Mouse (Mus musculus) MEL (cell line): ENCODE measurements around the gene Copg2. TPM values are rescaled to one million over a fixed set of nuclear protein-coding genes. Genes with fewer than 3 reads are reported as not detected.

Experiments used
- DNase-seq: peaks from one replicate; pipeline ENCODE4 v3.0.0; 2011; ENCODE audit warnings: low read depth, low spot score
- H3K27ac ChIP-seq: 2 replicates; pipeline ENCODE4 v1.5.1; 2012; ENCODE audit warnings: low read depth, mild to moderate bottlenecking, control low read depth, low read length, moderate library complexity; ENCODE audit not compliant: control insufficient read depth
- H3K27me3 ChIP-seq, 2 experiments: fragments of 150-350 bp in 1 of 2; sonication (generic) in 1 of 2; 2 replicates each; pipeline ENCODE4 v1.6.1; 2012; ENCODE audit warnings: low read length in 2 of 2, mild to moderate bottlenecking in 2 of 2, improper control_type of control experiment in 1 of 2, moderate library complexity in 1 of 2; ENCODE audit not compliant: insufficient read depth in 2 of 2, control insufficient read depth in 1 of 2
- H3K36me3 ChIP-seq, 2 experiments: 2 replicates each; pipeline ENCODE4 v1.6.1; 2012 to 2014; ENCODE audit warnings: low read length in 2 of 2, improper control_type of control experiment in 1 of 2, inconsistent platforms in 1 of 2, mild to moderate bottlenecking in 1 of 2; ENCODE audit not compliant: insufficient read depth in 2 of 2, control insufficient read depth in 1 of 2
- H3K4me1 ChIP-seq, 2 experiments: fragments of 150-350 bp in 1 of 2; sonication (generic) in 1 of 2; 2 replicates each; pipeline ENCODE4 v1.6.1; 2012; ENCODE audit warnings: low read length in 2 of 2, improper control_type of control experiment in 1 of 2, mild to moderate bottlenecking in 1 of 2; ENCODE audit not compliant: insufficient read depth in 2 of 2, control insufficient read depth in 1 of 2
- H3K4me3 ChIP-seq, 2 experiments: fragments of 150-350 bp in 1 of 2; sonication (generic) in 1 of 2; 2 replicates each; pipeline ENCODE4 v1.5.1; 2012; ENCODE audit warnings: low read depth in 2 of 2, low read length in 2 of 2, mild to moderate bottlenecking in 2 of 2, moderate library complexity in 2 of 2, control low read depth in 1 of 2, improper control_type of control experiment in 1 of 2; ENCODE audit not compliant: control insufficient read depth in 1 of 2, insufficient read depth in 1 of 2
- H3K79me2 ChIP-seq: 2 replicates; pipeline ENCODE4 v1.6.1; 2012; ENCODE audit warnings: mild to moderate bottlenecking, low read length, moderate library complexity; ENCODE audit not compliant: control insufficient read depth, poor library complexity, insufficient read depth
- H3K9ac ChIP-seq: 2 replicates; pipeline ENCODE4 v1.6.1; 2012; ENCODE audit warnings: low read depth, mild to moderate bottlenecking, control low read depth, low read length, moderate library complexity; ENCODE audit not compliant: control insufficient read depth, poor library complexity, severe bottlenecking
- H3K9me3 ChIP-seq: fragments of 150-350 bp; sonication (generic); replicated peaks from 2 replicates; pipeline ENCODE4 v1.6.1; 2012; ENCODE audit warnings: mild to moderate bottlenecking, low read length, improper control_type of control experiment, moderate library complexity; ENCODE audit not compliant: insufficient read depth
- BHLHE40 ChIP-seq: IDR thresholded peaks from 2 replicates; pipeline ENCODE4 v1.6.1; 2012; ENCODE audit warnings: low read depth, mild to moderate bottlenecking, inconsistent platforms, low read length, improper control_type of control experiment, borderline replicate concordance
- CHD1 ChIP-seq: IDR thresholded peaks from 2 replicates; pipeline ENCODE4 v1.6.1; 2012; ENCODE audit warnings: low read depth, mild to moderate bottlenecking, inconsistent platforms, low read length, improper control_type of control experiment
- CHD2 ChIP-seq: IDR thresholded peaks from 2 replicates; pipeline ENCODE4 v1.6.1; 2011; ENCODE audit warnings: low read length, improper control_type of control experiment
- CTCF ChIP-seq, 3 experiments: IDR thresholded peaks in 2 of 3; conservative IDR thresholded peaks in 1 of 3; 2 replicates each; pipeline ENCODE4 v1.5.1; 2011 to 2012; ENCODE audit warnings: low read length in 3 of 3, low read depth in 2 of 3, mild to moderate bottlenecking in 2 of 3, improper control_type of control experiment in 1 of 3, inconsistent platforms in 1 of 3, mixed read lengths in 1 of 3, moderate library complexity in 1 of 3; ENCODE audit not compliant: control insufficient read depth in 1 of 3, insufficient read depth in 1 of 3, poor library complexity in 1 of 3, severe bottlenecking in 1 of 3
- ELF1 ChIP-seq: IDR thresholded peaks from 2 replicates; pipeline ENCODE4 v1.6.1; 2014; ENCODE audit warnings: low read depth, mild to moderate bottlenecking, inconsistent platforms, low read length, improper control_type of control experiment, moderate library complexity
- EP300 ChIP-seq, 2 experiments: IDR thresholded peaks; 2 replicates each; pipeline ENCODE4 v1.6.1; 2011; ENCODE audit warnings: improper control_type of control experiment in 2 of 2, low read length in 2 of 2, low read depth in 1 of 2, mild to moderate bottlenecking in 1 of 2
- ETS1 ChIP-seq: IDR thresholded peaks from 2 replicates; pipeline ENCODE4 v1.6.1; 2012; ENCODE audit warnings: low read depth, mild to moderate bottlenecking, inconsistent platforms, low read length, improper control_type of control experiment, moderate library complexity
- GABPA ChIP-seq: IDR thresholded peaks from 2 replicates; pipeline ENCODE4 v1.6.1; 2012; ENCODE audit warnings: low read depth, mild to moderate bottlenecking, inconsistent platforms, low read length, improper control_type of control experiment, moderate library complexity
- JUND ChIP-seq: IDR thresholded peaks from 2 replicates; pipeline ENCODE4 v1.6.1; 2011; ENCODE audit warnings: low read depth, mild to moderate bottlenecking, improper control_type of control experiment, low read length
- KAT2A ChIP-seq: conservative IDR thresholded peaks from 2 replicates; pipeline ENCODE4 v1.6.1; 2012; ENCODE audit warnings: low read depth, low read length, improper control_type of control experiment, inconsistent platforms
- MAFK ChIP-seq: IDR thresholded peaks from 2 replicates; pipeline ENCODE4 v1.6.1; 2011; ENCODE audit warnings: low read depth, mild to moderate bottlenecking, low read length, improper control_type of control experiment, borderline replicate concordance
- MAX ChIP-seq: IDR thresholded peaks from 2 replicates; pipeline ENCODE4 v1.6.1; 2011; ENCODE audit warnings: low read length, improper control_type of control experiment
- MEF2A ChIP-seq: IDR thresholded peaks from 2 replicates; pipeline ENCODE4 v1.6.1; 2014; ENCODE audit warnings: low read depth, mild to moderate bottlenecking, inconsistent platforms, low read length, improper control_type of control experiment; ENCODE audit not compliant: poor library complexity, insufficient replicate concordance, severe bottlenecking; ENCODE audit errors: extremely low read depth
- MXI1 ChIP-seq: IDR thresholded peaks from 2 replicates; pipeline ENCODE4 v1.6.1; 2011; ENCODE audit warnings: mild to moderate bottlenecking, low read depth, low read length, improper control_type of control experiment
- MYC ChIP-seq: IDR thresholded peaks from 2 replicates; pipeline ENCODE4 v1.6.1; 2011; ENCODE audit warnings: low read depth, mild to moderate bottlenecking, low read length, improper control_type of control experiment, moderate library complexity
- NELFE ChIP-seq: IDR thresholded peaks from 2 replicates; pipeline ENCODE4 v1.6.1; 2011; ENCODE audit warnings: low read depth, low read length, improper control_type of control experiment
- POLR2A ChIP-seq, 2 experiments: IDR thresholded peaks; 2 replicates each; pipeline ENCODE4 v1.6.1; 2011 to 2012; ENCODE audit warnings: low read length in 2 of 2, mild to moderate bottlenecking in 2 of 2, control low read depth in 1 of 2, improper control_type of control experiment in 1 of 2, low read depth in 1 of 2, moderate library complexity in 1 of 2; ENCODE audit not compliant: control insufficient read depth in 1 of 2, insufficient read depth in 1 of 2, poor library complexity in 1 of 2
- POLR2AphosphoS2 ChIP-seq: IDR thresholded peaks from 2 replicates; pipeline ENCODE4 v1.6.1; 2011; ENCODE audit warnings: low read length, improper control_type of control experiment
- POLR2AphosphoS5 ChIP-seq: IDR thresholded peaks from 2 replicates; pipeline ENCODE4 v1.6.1; 2012; ENCODE audit warnings: low read depth, borderline replicate concordance, mild to moderate bottlenecking, inconsistent platforms, low read length, moderate library complexity, mixed read lengths
- RAD21 ChIP-seq: IDR thresholded peaks from 2 replicates; pipeline ENCODE4 v1.6.1; 2011; ENCODE audit warnings: mild to moderate bottlenecking, low read depth, low read length, improper control_type of control experiment
- RCOR1 ChIP-seq: IDR thresholded peaks from 2 replicates; pipeline ENCODE4 v1.6.1; 2012; ENCODE audit warnings: low read depth, mild to moderate bottlenecking, inconsistent platforms, low read length, improper control_type of control experiment
- SMC3 ChIP-seq: IDR thresholded peaks from 2 replicates; pipeline ENCODE4 v1.6.1; 2011; ENCODE audit warnings: low read depth, low read length, improper control_type of control experiment
- TBP ChIP-seq: IDR thresholded peaks from 2 replicates; pipeline ENCODE4 v1.8.0; 2011; ENCODE audit warnings: low read depth, low read length, improper control_type of control experiment
- TCF12 ChIP-seq: IDR thresholded peaks from 2 replicates; pipeline ENCODE4 v1.6.1; 2014; ENCODE audit warnings: low read depth, mild to moderate bottlenecking, inconsistent platforms, low read length, improper control_type of control experiment, moderate library complexity
- USF2 ChIP-seq, 2 experiments: IDR thresholded peaks; 2 replicates each; pipeline ENCODE4 v1.6.1; 2011 to 2012; ENCODE audit warnings: improper control_type of control experiment in 2 of 2, low read length in 2 of 2, borderline replicate concordance in 1 of 2, inconsistent platforms in 1 of 2, low read depth in 1 of 2, mild to moderate bottlenecking in 1 of 2; ENCODE audit not compliant: insufficient read depth in 1 of 2
- ZMIZ1 ChIP-seq: IDR thresholded peaks from 2 replicates; pipeline ENCODE4 v1.6.1; 2012; ENCODE audit warnings: low read depth, mild to moderate bottlenecking, inconsistent platforms, low read length, improper control_type of control experiment, moderate library complexity
- ZNF384 ChIP-seq: IDR thresholded peaks from 2 replicates; pipeline ENCODE4 v1.6.1; 2012; ENCODE audit warnings: low read depth, mild to moderate bottlenecking, inconsistent platforms, low read length, improper control_type of control experiment
- polyA plus RNA-seq, 2 experiments: library from polyadenylated mRNA; stranded (reverse) in 1 of 2; unstranded in 1 of 2; fragments of >175 nt in 1 of 2; fragments of >200 nt in 1 of 2; gene quantifications; 2 replicates each; pipeline versions ENCODE4 v1.2.1 to v1.2.4; 2012; ENCODE audit warnings: low replicate concordance in 2 of 2, low read depth in 1 of 2; ENCODE audit not compliant: insufficient read length in 2 of 2, insufficient read depth in 1 of 2, missing spikeins in 1 of 2
- total RNA-seq: library from RNA; depleted of rRNA; stranded (reverse); fragments of 300-350 nt; gene quantifications from 2 replicates; pipeline ENCODE4 v1.2.3, GENCODE M21; 2012

The Copg2 gene
- total and polyA plus RNA-seq, 3 experiments, result 14.8 to 20.3 TPM; not detected in 1

DNA sequence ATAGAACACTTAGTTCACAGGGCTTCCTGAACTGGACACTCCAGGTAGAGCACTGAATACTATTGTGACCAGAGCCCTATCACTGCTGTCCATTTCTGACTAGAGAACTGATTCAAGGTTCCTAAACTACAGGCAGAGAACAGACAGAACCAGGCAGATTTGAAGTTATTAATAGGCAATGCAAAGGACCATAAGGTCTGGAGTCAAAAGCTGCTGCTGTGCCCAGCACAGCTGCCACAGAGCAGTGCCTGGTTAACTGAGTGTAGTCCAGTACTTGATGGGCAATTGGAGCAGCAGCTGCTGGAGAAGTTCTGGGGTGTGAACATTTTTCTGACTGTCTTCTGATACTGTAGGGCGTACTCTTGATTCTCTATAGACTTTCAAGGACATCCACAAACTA, 30.1 kb downstream of the Copg2 start:
- no peak for TF ChIP-seq POLR2AphosphoS5
- TF ChIP-seq CTCF (IDR thresholded peaks at IDR 0.05 in 2 of 3, conservative IDR thresholded peaks at IDR 0.05 in 1 of 3; ENCODE audit: control insufficient read depth in 1 of 3, insufficient read depth in 1 of 3, low read depth in 2 of 3, low read length in 3 of 3, poor library complexity in 1 of 3, severe bottlenecking in 1 of 3), result no peak
- TF ChIP-seq RAD21, result no peak
- no peak for TF ChIP-seq GABPA
- TF ChIP-seq CHD1, result no peak
- TF ChIP-seq USF2 (IDR thresholded peaks at IDR 0.05; ENCODE audit: borderline replicate concordance in 1 of 2, insufficient read depth in 1 of 2, low read depth in 1 of 2, low read length in 2 of 2), result no peak
- TF ChIP-seq JUND, result no peak
- no peak for TF ChIP-seq POLR2A (IDR thresholded peaks at IDR 0.05; ENCODE audit: control insufficient read depth in 1 of 2, insufficient read depth in 1 of 2, low read depth in 1 of 2, low read length in 2 of 2, poor library complexity in 1 of 2)
- TF ChIP-seq MAFK, result no peak
- no peak for TF ChIP-seq ZNF384
- TF ChIP-seq ETS1, result no peak
- TF ChIP-seq TCF12, result no peak
- TF ChIP-seq CHD2, result no peak
- no peak for TF ChIP-seq EP300 (IDR thresholded peaks at IDR 0.05; ENCODE audit: low read depth in 1 of 2, low read length in 2 of 2)
- no peak for TF ChIP-seq KAT2A
- TF ChIP-seq MEF2A, result no peak
- TF ChIP-seq RCOR1, result no peak
- no peak for TF ChIP-seq SMC3
- TF ChIP-seq, all 39 proteins: peak for 0
- Histone ChIP-seq H3K79me2 (no peaks in the 10 kb centered on the region), H3K9ac (no peak overlapping the region), H3K4me1 (no peaks in the 10 kb centered on the region), H3K36me3 (no peaks in the 10 kb centered on the region), H3K4me3 (no peak overlapping the region), H3K9me3 (no peaks in the 10 kb centered on the region), H3K27ac (no peak overlapping the region), H3K27me3 (no peaks in the 10 kb centered on the region)
- no peak for DNase-seq

DNA sequence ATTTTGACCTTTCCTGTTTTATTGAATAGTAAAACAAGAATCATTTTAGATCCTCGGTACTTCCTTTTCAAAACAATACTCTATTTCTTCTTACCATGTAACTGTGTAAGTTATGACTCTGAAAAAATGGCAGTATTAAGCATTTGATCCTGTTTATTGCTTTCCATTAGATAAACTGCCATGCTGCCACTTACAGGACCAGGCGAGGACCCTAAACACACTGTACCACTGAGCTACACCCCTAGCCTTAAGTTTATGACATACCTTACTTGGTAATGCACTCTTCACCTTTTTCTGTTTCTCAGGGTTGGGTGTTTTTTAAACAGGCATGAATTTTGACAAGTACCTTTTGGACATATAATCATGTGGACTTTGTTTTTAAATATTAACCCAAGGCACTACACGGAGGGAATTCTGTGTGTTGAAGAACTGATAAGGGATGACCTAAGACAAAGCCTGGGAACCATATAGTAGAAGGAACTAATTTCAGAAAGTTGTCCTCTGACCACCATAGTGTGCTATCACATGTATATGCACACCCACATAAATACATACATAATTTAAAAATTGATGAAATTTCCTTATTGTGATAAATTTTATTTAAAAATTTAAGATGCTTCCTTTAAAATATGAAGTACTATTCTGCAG, 31.4 kb downstream of the Copg2 start:
- no peaks in the 10 kb centered on the region for H3K27me3 ChIP-seq
- no peak for DNase-seq
- H3K9me3 ChIP-seq, result no peaks in the 10 kb centered on the region
- H3K79me2 ChIP-seq, result no peaks in the 10 kb centered on the region
- no peak for TF ChIP-seq SMC3
- no peak for TF ChIP-seq POLR2AphosphoS5
- no peak for TF ChIP-seq MXI1
- no peak for TF ChIP-seq BHLHE40
- no peak for TF ChIP-seq ELF1
- TF ChIP-seq EP300 (IDR thresholded peaks at IDR 0.05; ENCODE audit: low read depth in 1 of 2, low read length in 2 of 2), result no peak
- no peak for TF ChIP-seq ETS1
- no peak for TF ChIP-seq TBP
- TF ChIP-seq NELFE, result no peak
- TF ChIP-seq MYC, result no peak
- TF ChIP-seq ZMIZ1, result no peak
- TF ChIP-seq MEF2A, result no peak
- no peak for TF ChIP-seq CHD2
- no peak for TF ChIP-seq USF2 (IDR thresholded peaks at IDR 0.05; ENCODE audit: borderline replicate concordance in 1 of 2, insufficient read depth in 1 of 2, low read depth in 1 of 2, low read length in 2 of 2)
- TF ChIP-seq RAD21, result no peak
- TF ChIP-seq POLR2AphosphoS2, result no peak
- no peak for TF ChIP-seq TCF12
- no peak for TF ChIP-seq MAX
- TF ChIP-seq, all 39 proteins: peak for 0
- Histone ChIP-seq H3K27ac (no peak overlapping the region), H3K36me3 (no peaks in the 10 kb centered on the region), H3K4me3 (no peak overlapping the region), H3K9ac (no peak overlapping the region), H3K4me1 (no peaks in the 10 kb centered on the region)
